Mouse (Mus musculus): ENCODE data around the gene Rmnd5b.
"Not testable (repeated sequence)": the region's sequence is repeated elsewhere in the genome, so short reads cannot be mapped to it uniquely, and the experiment has no call there.

Rmnd5b gene

GRCm38 (mm10) chr11:51635525-51636322 is at the start of gene Rmnd5b:
Gene Rmnd5b, minus strand, starts transcription at chr11:51635896.
- DNase-seq = peak; percentile 88

- no peak for DNase-seq
Measured at GRCm38 (mm10) chr11:51681976-51682374, 46.3 kb upstream of the Rmnd5b start.

GRCm38 (mm10) chr11:51681324-51681975 is 45.8 kb upstream of the Rmnd5b start:
- peak; percentile 82 for DNase-seq

- no peak for DNase-seq
Measured at GRCm38 (mm10) chr11:51679466-51679865, 43.8 kb upstream of the Rmnd5b start.

DNA sequence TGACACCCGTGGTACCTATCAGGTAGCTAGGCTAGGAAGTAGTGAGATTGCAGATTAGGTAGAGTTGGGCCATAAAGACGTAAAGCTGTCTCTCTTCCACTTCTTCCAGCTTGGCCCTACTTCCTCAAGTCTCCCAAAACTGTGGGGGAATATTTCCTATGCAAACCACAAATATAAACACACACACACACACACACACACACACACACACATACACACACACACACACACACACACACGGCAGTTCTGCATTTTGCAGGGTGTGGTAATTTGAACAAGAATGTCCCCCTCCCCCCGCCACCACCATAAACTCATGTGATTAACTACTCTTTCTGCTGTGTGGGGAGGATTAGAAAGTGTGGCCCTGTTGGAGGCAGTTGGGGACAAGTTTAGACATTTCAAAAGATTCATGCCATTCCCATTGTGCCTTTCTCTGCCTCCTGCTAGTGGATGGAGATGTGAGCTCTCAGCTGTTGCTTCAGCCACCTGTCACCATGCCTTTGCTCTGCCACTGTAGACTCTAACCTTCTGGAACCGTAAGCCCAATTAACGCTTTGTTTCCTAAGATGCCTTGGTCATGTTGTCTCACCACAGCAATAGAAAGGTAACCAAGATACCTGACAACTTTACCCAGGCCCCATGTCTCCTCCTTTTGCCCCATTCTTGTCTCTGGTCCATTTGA is 42.2 kb upstream of the Rmnd5b start:
- DNase-seq = no peak

DNA sequence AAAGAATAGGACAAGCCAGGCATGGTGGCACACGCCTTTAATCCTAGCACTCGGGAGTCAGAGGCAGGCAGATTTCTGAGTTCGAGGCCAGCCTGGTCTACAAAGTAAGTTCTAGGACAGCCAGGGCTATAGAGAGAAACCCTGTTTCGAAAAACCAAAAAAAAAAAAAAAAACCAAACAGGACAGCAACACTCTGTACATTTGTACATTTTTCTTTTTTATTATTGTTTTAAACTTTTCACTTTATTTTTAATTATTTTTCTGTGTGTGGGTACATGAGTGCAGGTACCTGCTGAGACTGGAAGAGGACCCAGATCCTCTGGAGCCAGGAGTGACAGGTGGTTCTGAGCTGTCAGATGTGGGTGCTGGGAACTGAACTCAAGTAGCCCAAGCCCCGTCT is 39.7 kb upstream of the Rmnd5b start:
- DNase-seq = no peak

GRCm38 (mm10) chr11:51673291-51673690 is 37.6 kb upstream of the Rmnd5b start:
- no peak for DNase-seq

DNA sequence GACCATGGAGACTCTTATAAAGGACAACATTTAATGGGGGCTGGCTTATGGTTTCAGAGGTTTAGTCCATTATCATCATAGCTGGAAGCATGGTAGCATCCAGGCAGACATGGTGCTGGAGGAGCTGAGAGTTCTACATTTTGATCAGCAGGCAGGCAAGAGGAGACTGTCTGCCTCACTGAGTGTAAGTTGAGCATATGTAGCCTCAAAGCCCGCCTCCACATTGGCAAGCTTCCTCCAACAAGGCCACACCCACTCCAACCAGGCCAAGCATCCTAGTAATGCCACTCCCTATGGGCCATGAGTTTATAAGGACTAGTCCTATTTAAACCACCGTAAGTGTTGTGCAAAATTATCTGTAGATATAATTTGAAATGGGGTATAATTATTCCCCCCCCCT is 35.7 kb upstream of the Rmnd5b start:
- DNase-seq = no peak

DNA sequence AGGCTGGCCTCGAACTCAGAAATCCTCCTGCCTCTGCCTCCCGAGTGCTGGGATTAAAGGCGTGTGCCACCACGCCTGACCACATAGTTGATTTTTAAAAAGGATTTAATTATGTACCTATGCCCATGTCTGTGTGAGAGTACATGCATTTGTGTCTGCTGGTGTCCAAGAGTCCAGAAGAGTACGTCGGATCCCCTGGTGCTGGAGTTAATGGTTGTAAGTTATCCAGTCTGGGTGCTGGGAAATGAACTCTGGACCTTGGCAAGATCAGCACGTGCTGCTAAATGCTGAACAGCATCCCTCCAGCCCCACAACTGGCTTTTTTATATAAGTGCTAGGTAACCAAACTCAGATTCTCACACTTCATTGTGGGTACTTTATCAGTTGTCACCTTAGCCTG is 35.1 kb upstream of the Rmnd5b start:
- no peak for DNase-seq

DNA sequence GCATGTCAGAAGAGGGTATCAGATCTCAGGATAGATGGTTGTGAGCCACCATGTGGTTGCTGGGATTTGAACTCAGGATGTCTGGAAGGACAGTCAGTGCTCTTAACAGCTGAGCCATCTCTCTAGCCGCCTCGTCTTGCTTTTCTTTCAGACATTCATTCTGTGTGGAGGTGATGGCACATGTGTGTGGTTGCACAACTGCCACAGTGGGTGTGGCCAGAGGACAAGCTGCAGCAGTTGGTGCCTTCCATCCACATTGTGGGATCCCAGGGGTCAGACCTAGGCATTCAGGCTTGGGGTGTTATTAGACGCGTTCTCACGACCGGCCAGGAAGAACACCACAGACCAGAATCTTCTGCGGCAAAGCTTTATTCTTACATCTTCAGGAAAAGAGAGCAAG is 29.1 kb upstream of the Rmnd5b start:
- DNase-seq = not testable (repeated sequence)

- no peak for DNase-seq
Measured at GRCm38 (mm10) chr11:51662632-51663031, 26.9 kb upstream of the Rmnd5b start.

- DNase-seq = no peak
Measured at GRCm38 (mm10) chr11:51661867-51662365, 26.2 kb upstream of the Rmnd5b start.

DNA sequence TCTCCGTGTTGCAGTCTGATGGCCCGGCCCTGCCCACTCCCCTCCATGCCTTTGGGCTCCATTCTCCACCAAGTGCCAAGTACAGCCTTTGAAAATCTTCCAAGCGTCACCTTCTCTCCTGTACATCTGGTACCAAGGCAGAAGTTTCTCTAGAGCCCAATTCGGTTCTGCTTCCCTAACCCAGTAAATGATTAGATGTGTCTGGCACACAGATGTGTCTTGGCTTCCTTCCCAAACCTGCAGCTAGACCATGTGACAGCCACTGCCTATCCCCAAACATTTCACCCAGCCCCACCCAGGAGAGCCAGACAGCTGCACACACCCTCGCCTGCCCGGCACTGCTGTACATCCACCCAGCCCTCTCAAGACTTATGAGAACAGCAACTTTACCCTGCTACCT is 23.0 kb upstream of the Rmnd5b start:
- DNase-seq = no peak

DNA sequence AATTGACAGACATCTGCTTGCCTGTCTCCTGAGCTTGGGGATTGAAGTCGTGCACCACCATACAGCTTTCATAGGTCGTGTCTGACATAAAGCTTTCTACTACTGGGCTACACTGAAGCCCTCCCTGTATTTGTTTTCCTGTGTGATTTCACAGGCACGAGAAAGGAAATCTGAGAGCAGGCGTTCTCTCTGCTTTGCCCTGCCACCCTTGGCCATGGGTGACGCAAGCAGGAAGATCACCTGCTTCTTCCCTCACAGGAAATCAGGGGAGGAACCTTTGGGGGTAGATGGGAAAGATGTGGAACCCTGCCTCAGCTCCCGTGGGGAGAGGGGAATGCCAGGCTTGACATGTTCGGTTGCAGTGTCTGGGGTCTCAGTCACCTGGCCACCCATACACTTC is 22.6 kb upstream of the Rmnd5b start:
- DNase-seq = no peak

GRCm38 (mm10) chr11:51656798-51657521 is 21.3 kb upstream of the Rmnd5b start:
- DNase-seq = no peak

- DNase-seq = no peak
Measured at GRCm38 (mm10) chr11:51654891-51655290, 19.2 kb upstream of the Rmnd5b start.

- DNase-seq = no peak
Measured at GRCm38 (mm10) chr11:51653736-51654135, 18.0 kb upstream of the Rmnd5b start.

DNA sequence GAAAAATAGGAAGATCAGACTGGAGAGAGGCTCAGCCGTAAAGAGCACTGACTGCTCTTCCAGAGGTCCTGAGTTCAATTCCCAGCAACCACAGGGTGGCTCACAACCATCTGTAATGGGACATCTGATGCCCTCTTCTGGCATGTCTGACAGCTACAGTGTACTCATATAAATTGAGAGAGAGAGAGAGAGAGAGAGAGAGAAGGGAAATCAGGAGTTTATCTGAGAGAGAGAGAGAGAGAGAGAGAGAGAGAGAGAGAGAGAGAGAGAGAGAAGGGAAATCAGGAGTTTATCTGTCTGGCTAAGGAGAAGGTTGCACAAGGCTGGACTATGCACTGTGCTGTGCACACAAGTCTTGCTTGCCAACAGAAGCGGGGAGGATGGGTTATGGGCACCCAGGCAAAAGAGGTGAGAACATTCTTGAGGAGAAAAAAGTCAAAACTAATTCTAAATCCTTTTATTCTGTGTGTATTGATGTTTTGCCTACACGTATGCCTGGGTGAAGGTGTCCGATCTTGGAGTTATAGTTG is 17.3 kb upstream of the Rmnd5b start:
- DNase-seq = no peak

DNA sequence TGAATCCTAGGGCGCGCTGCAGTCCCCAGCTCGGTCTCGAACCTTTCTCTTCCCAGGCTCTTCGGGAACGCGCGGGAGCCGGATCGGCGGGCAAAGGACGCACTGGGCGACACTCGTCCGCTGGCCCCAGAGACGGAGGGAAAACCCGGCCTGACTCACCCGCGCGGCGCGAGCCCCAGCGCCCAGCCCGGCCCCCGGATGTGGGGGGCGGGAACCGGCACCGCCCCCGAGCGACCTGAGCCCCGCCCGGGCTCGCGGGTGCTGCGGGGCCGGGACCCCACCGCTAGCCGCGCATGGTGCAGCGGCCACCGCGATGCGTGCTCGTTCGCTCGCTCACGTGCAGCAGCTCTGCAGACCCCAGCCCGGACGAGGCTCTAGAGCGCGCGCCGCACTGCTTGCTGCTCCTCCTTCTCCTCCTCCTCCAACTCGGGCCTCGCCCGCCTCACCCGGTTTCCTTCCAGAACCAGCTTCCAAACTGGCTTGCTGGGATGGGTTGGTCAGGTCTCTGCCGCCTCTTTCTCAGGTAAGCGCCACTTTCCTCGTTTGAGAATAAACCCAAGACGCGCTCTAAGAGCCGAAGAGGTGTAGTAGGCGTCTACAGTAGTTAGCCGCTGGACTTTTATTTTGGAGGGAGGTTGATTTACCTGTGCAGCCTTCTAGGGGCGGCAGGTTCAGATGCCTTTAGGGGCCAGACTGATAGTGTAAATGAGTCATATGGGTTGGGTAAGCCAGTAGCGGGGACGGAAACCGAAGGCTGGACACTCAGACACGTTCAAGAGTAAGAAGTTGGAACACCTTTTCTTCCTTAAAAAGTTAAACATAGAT is 15.2 kb upstream of the Rmnd5b start, which contains the start of the genes N4bp3 and D930048N14Rik:
TSS of gene N4bp3 (minus strand) at position 152 of the 825 bp plus-strand sequence.
TSS of gene D930048N14Rik (plus strand) at position 264 of the 825 bp plus-strand sequence.
- no peak for DNase-seq

- no peak for DNase-seq
Measured at GRCm38 (mm10) chr11:51650261-51650660, 14.6 kb upstream of the Rmnd5b start.

GRCm38 (mm10) chr11:51649889-51650199 is 14.1 kb upstream of the Rmnd5b start:
- no peak for DNase-seq

All from cerebellum, adult 11 months (tissue).